Mouse (Mus musculus) kidney, postnatal 0 days (tissue): Measurements from ENCODE around the gene Umad1. TPM values are rescaled to one million over a fixed set of nuclear protein-coding genes. Genes with fewer than 3 reads are reported as not detected.
A peak's percentile ranks its signal among the peaks of the same experiment; 100 is the strongest.

Experiments used
- ATAC-seq: fragments of 200-750 bp; cut with Nextera tagmentation; replicated peaks from 2 replicates; pipeline ENCODE4 v1.8.0; 2017; ENCODE audit warnings: low read depth, moderate number of reproducible peaks, moderate TSS enrichment, moderate library complexity; ENCODE audit not compliant: low FRiP score
- DNase-seq: peaks from one replicate; pipeline ENCODE4 v3.0.0-alpha.2; 2016; ENCODE audit warnings: low spot score
- H3K27ac ChIP-seq: fragments of 300-500 bp; sonication (generic); 2 replicates; pipeline ENCODE4 v1.5.1; 2014; ENCODE audit warnings: mild to moderate bottlenecking
- H3K27me3 ChIP-seq: fragments of 300-500 bp; sonication (generic); 2 replicates; pipeline ENCODE4 v1.6.1; 2014; ENCODE audit warnings: low read length, mixed read lengths; ENCODE audit not compliant: insufficient read depth
- H3K36me3 ChIP-seq: fragments of 300-500 bp; sonication (generic); 2 replicates; pipeline ENCODE4 v1.6.1; 2014; ENCODE audit warnings: low read length, mixed read lengths; ENCODE audit not compliant: insufficient read depth
- H3K4me1 ChIP-seq: fragments of 300-500 bp; sonication (generic); replicated peaks from 2 replicates; pipeline ENCODE4 v1.6.1; 2014; ENCODE audit warnings: antibody characterized with exemption, low read length, mixed read lengths; ENCODE audit not compliant: insufficient read depth
- H3K4me2 ChIP-seq: fragments of 300-500 bp; sonication (generic); 2 replicates; pipeline ENCODE4 v1.6.1; 2014; ENCODE audit warnings: mild to moderate bottlenecking, low read length, moderate library complexity, mixed read lengths
- H3K4me3 ChIP-seq: fragments of 300-500 bp; sonication (generic); replicated peaks from 2 replicates; pipeline ENCODE4 v1.5.1; 2014; ENCODE audit warnings: low read depth, low read length
- H3K9ac ChIP-seq: fragments of 300-500 bp; sonication (generic); 2 replicates; pipeline ENCODE4 v1.6.1; 2014; ENCODE audit warnings: low read depth, low read length
- H3K9me3 ChIP-seq: fragments of 300-500 bp; sonication (generic); replicated peaks from 2 replicates; pipeline ENCODE4 v1.6.1; 2016; ENCODE audit warnings: low read length, inconsistent platforms, mixed read lengths
- CTCF ChIP-seq: IDR thresholded peaks from 2 replicates; pipeline ENCODE4 v1.5.1; 2016; ENCODE audit warnings: antibody characterized with exemption, low read depth, mild to moderate bottlenecking, moderate library complexity
- WGBS: fragments of 180-500 bp; shearing (Covaris S2); extraction: QIAGEN DNeasy Blood & Tissue Kit; methylation state at CpG from one replicate; pipeline ENCODE4 v1.1.7; 2014; 5-methylcytosine and 5-hydroxymethylcytosine counted together
- polyA plus RNA-seq: library from polyadenylated mRNA; unstranded; fragments of >200 nt; fragmentation: Nextera tagmentation; extraction: Ambion mirVana; gene quantifications from 2 replicates; pipeline ENCODE4 v1.2.1, GENCODE M21; 2015

Umad1 gene
- polyA plus RNA-seq, 1 experiment from 2014 or later, result 28.4 TPM

GRCm38 (mm10) chr6:8336487-8337390, 77.7 kb downstream of the Umad1 start:
- H3K27ac ChIP-seq, result no peak overlapping the region
- H3K27me3 ChIP-seq, result no peaks in the 10 kb centered on the region
- H3K4me3 ChIP-seq, result no peak overlapping the region
- ATAC-seq (no peak), DNase-seq (peak; percentile 14)
- peak overlapping the region; percentile 27 for H3K4me2 ChIP-seq
- H3K36me3 ChIP-seq, result no peaks in the 10 kb centered on the region
- H3K4me1 ChIP-seq, result no peaks in the 10 kb centered on the region
- H3K9me3 ChIP-seq, result no peaks in the 10 kb centered on the region
- TF ChIP-seq CTCF, result no peak
- 73% methylated on average over 9 of the region's 9 CpGs for WGBS
- H3K9ac ChIP-seq, result no peak overlapping the region

- DNase-seq, result no peak
- no peak overlapping the region for H3K9ac ChIP-seq
- no peak overlapping the region for H3K27ac ChIP-seq
- ATAC-seq, result no peak
- WGBS, result 87% methylated on average over 6 of the region's 6 CpGs
- TF ChIP-seq CTCF, result no peak
- H3K4me3 ChIP-seq, result no peak overlapping the region
- no peaks in the 10 kb centered on the region for H3K9me3 ChIP-seq
- H3K27me3 ChIP-seq, result no peaks in the 10 kb centered on the region
- no peak overlapping the region for H3K4me2 ChIP-seq
- no peaks in the 10 kb centered on the region for H3K4me1 ChIP-seq
- H3K36me3 ChIP-seq, result no peaks in the 10 kb centered on the region
Observed at GRCm38 (mm10) chr6:8339453-8339852, 80.4 kb downstream of the Umad1 start.

- H3K27me3 ChIP-seq, result no peaks in the 10 kb centered on the region
- no peaks in the 10 kb centered on the region for H3K4me1 ChIP-seq
Observed at GRCm38 (mm10) chr6:8343271-8343670, 84.2 kb downstream of the Umad1 start.

GRCm38 (mm10) chr6:8345219-8345856, 86.2 kb downstream of the Umad1 start:
- Histone ChIP-seq H3K4me2 (no peak overlapping the region), H3K27me3 (no peaks in the 10 kb centered on the region), H3K36me3 (no peaks in the 10 kb centered on the region), H3K9me3 (no peaks in the 10 kb centered on the region), H3K4me1 (no peaks in the 10 kb centered on the region), H3K4me3 (no peak overlapping the region), H3K9ac (no peak overlapping the region), H3K27ac (no peak overlapping the region)
- no peak for TF ChIP-seq CTCF
- DNase-seq (peak; percentile 56), ATAC-seq (no peak)
- WGBS, result 70% methylated on average over 5 of the region's 5 CpGs

More at GRCm38 (mm10) chr6:8343271-8343670, 84.2 kb downstream of the Umad1 start:
- Histone ChIP-seq H3K9me3 (no peaks in the 10 kb centered on the region), H3K4me3 (no peak overlapping the region), H3K4me2 (no peak overlapping the region), H3K9ac (no peak overlapping the region), H3K36me3 (no peaks in the 10 kb centered on the region), H3K27ac (no peak overlapping the region)
- 94% methylated on average over 4 of the region's 4 CpGs for WGBS
- ATAC-seq (no peak), DNase-seq (no peak)
- TF ChIP-seq CTCF, result no peak

- no peaks in the 10 kb centered on the region for H3K9me3 ChIP-seq
- H3K9ac ChIP-seq, result no peak overlapping the region
- 93% methylated on average over 2 of the region's 2 CpGs for WGBS
- ATAC-seq (no peak), DNase-seq (no peak)
- TF ChIP-seq CTCF, result no peak
- no peaks in the 10 kb centered on the region for H3K27me3 ChIP-seq
- no peak overlapping the region for H3K27ac ChIP-seq
- no peaks in the 10 kb centered on the region for H3K36me3 ChIP-seq
- no peak overlapping the region for H3K4me2 ChIP-seq
- no peak overlapping the region for H3K4me3 ChIP-seq
- H3K4me1 ChIP-seq, result no peaks in the 10 kb centered on the region
Observed at GRCm38 (mm10) chr6:8347154-8347553, 88.1 kb downstream of the Umad1 start.

GRCm38 (mm10) chr6:8348344-8348743, 89.3 kb downstream of the Umad1 start:
- Histone ChIP-seq H3K27ac (no peak overlapping the region), H3K9ac (no peak overlapping the region), H3K4me1 (no peaks in the 10 kb centered on the region), H3K9me3 (no peaks in the 10 kb centered on the region), H3K4me3 (no peak overlapping the region), H3K27me3 (no peaks in the 10 kb centered on the region), H3K36me3 (no peaks in the 10 kb centered on the region), H3K4me2 (no peak overlapping the region)
- ATAC-seq, result no peak
- 96% methylated on average over 1 of the region's 1 CpGs for WGBS
- TF ChIP-seq CTCF, result no peak
- DNase-seq, result no peak
